25 mouse cellular contexts compared by ENCODE assay signal in the genomic region with DNA sequence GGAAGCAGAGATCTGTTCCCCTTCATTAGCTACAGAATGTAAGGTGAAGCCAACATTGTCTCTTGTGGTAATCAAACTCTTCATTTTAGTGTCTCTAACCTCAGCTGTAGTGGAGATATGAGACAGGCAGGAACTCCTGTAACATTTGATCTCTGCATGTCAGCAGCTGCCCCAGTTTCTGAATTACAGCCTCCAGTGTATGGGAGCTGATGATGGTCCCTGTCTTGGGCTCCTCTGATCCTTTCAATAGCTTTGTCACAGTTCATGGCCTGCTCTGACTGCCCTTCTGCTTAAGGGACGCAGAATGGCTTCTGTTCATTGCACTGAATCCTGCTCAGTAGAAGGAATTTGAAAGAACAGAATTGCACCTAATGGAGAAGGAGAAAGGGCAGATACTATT.
A peak's percentile ranks its signal among the peaks of the same experiment; 100 is the strongest.
DNase-seq lines count a peak whose midpoint lies in the region; ATAC-seq and TF ChIP-seq lines count a peak whose summit lies in the region.
"Had no signal": no experiment of that assay in that cellular context is flagged by ENCODE, and none has a peak within 500 bp of the region (broad histone marks: within the 10 kb centered on the region; RNA-seq: fewer than 3 reads in every experiment).

No protein-coding gene starts in this region.

- no peak overlapping the region for H3K9ac ChIP-seq in kidney, embryonic 16.5 days (replicated peaks; ENCODE audit: low read length)
- no peak overlapping the region for H3K9ac ChIP-seq in midbrain, embryonic 11.5 days (ENCODE audit: low read length)
- no peak overlapping the region for H3K9ac ChIP-seq in midbrain, embryonic 14.5 days (replicated peaks; ENCODE audit: low read length)
- H3K9ac ChIP-seq: embryonic facial prominence, embryonic 13.5 days; embryonic facial prominence, embryonic 15.5 days; forebrain, embryonic 12.5 days had no signal

- no peak for TF ChIP-seq CTCF in brain, embryonic 14.5 days (IDR thresholded peaks at IDR 0.05; ENCODE audit: borderline replicate concordance, extremely low read depth, insufficient read depth, insufficient read length)

- H3K9me3 ChIP-seq in kidney, embryonic 16.5 days (ENCODE audit: low read length), result no peaks in the 10 kb centered on the region
- no peaks in the 10 kb centered on the region for H3K9me3 ChIP-seq in midbrain, embryonic 11.5 days (ENCODE audit: control insufficient read depth, low read length)
- H3K9me3 ChIP-seq in midbrain, embryonic 14.5 days (ENCODE audit: control insufficient read depth, low read length), result no peaks in the 10 kb centered on the region
- H3K9me3 ChIP-seq: embryonic facial prominence, embryonic 13.5 days; embryonic facial prominence, embryonic 15.5 days; forebrain, embryonic 10.5 days; forebrain, embryonic 12.5 days had no signal

- no peak overlapping the region for H3K4me3 ChIP-seq in kidney, embryonic 16.5 days (ENCODE audit: low read length)
- no peak overlapping the region for H3K4me3 ChIP-seq in midbrain, embryonic 11.5 days (ENCODE audit: low read depth, low read length)
- H3K4me3 ChIP-seq in midbrain, embryonic 14.5 days (replicated peaks; ENCODE audit: low read depth, low read length), result no peak overlapping the region
- H3K4me3 ChIP-seq: embryonic facial prominence, embryonic 13.5 days; embryonic facial prominence, embryonic 15.5 days; erythroblast, embryonic 14.5 days; forebrain, embryonic 10.5 days; forebrain, embryonic 12.5 days had no signal

- no peaks in the 10 kb centered on the region for H3K4me1 ChIP-seq in kidney, embryonic 16.5 days (ENCODE audit: insufficient read depth, low read length)
- no peaks in the 10 kb centered on the region for H3K4me1 ChIP-seq in midbrain, embryonic 11.5 days (ENCODE audit: control insufficient read depth, insufficient read depth, low read length)
- H3K4me1 ChIP-seq in midbrain, embryonic 14.5 days (ENCODE audit: control insufficient read depth, insufficient read depth, low read length), result no peaks in the 10 kb centered on the region
- H3K4me1 ChIP-seq: embryonic facial prominence, embryonic 13.5 days; embryonic facial prominence, embryonic 15.5 days; forebrain, embryonic 12.5 days had no signal

- TF ChIP-seq POLR2A in brain, embryonic 14.5 days (IDR thresholded peaks at IDR 0.05; ENCODE audit: borderline replicate concordance, extremely low read depth, insufficient read depth, insufficient read length, poor library complexity, severe bottlenecking), result no peak

- no peak overlapping the region for H3K27ac ChIP-seq in kidney, embryonic 16.5 days (ENCODE audit: low read length)
- no peak overlapping the region for H3K27ac ChIP-seq in midbrain, embryonic 11.5 days (ENCODE audit: low read depth, low read length)
- H3K27ac ChIP-seq in midbrain, embryonic 14.5 days (replicated peaks; ENCODE audit: low read depth, low read length), result no peak overlapping the region
- H3K27ac ChIP-seq: embryonic facial prominence, embryonic 13.5 days; embryonic facial prominence, embryonic 15.5 days; forebrain, embryonic 10.5 days; forebrain, embryonic 12.5 days had no signal

- DNase-seq in kidney, adult 11 months, result no peak
- DNase-seq in midbrain, embryonic 11.5 days (ENCODE audit: low spot score, missing footprints), result no peak
- no peak for DNase-seq in midbrain, embryonic 14.5 days
- DNase-seq in brain, embryonic 14.5 days (ENCODE audit: low read depth), result peak; percentile 20
- no peak for DNase-seq in thymus, postnatal 10 days (ENCODE audit: low spot score in 2 of 2)
- DNase-seq: adrenal gland, adult 8-10 months; adrenal gland, postnatal 14 days; adrenal gland, postnatal 36 days; cerebellum, adult 11 months; cerebellum, adult 18-20 months; cerebellum, adult 8-10 months; cerebellum, adult 9-11 months; cerebellum, postnatal 14 days; cerebellum, postnatal 36 days; embryo, embryonic 11 days had no signal

- 23% methylated on average over 1 of the region's 1 CpGs for WGBS in kidney, embryonic 16.5 days
- 13% methylated on average over 1 of the region's 1 CpGs for WGBS in midbrain, embryonic 11.5 days
- 9% methylated on average over 1 of the region's 1 CpGs for WGBS in midbrain, embryonic 14.5 days

- 0 out of 2 replicates have a peak, but pooled peaks have one; percentile 51 for ATAC-seq in kidney, embryonic 16.5 days (ENCODE audit: low FRiP score, low TSS enrichment)
- 0 out of 2 replicates have a peak, but pooled peaks have one; percentile 54 for ATAC-seq in midbrain, embryonic 11.5 days (ENCODE audit: low FRiP score)
- no peak for ATAC-seq in midbrain, embryonic 14.5 days (ENCODE audit: low FRiP score, low TSS enrichment)
- ATAC-seq: activated CD4-positive, CD25-positive, alpha-beta regulatory T cell, adult 4 months; forebrain, embryonic 14.5 days; forebrain, embryonic 16.5 days; Patski had no signal

- H3K27me3 ChIP-seq in kidney, embryonic 16.5 days (ENCODE audit: insufficient read depth, low read length), result no peaks in the 10 kb centered on the region
- no peaks in the 10 kb centered on the region for H3K27me3 ChIP-seq in midbrain, embryonic 11.5 days (ENCODE audit: control insufficient read depth, insufficient read depth, low read length)
- no peaks in the 10 kb centered on the region for H3K27me3 ChIP-seq in midbrain, embryonic 14.5 days (ENCODE audit: control insufficient read depth, insufficient read depth, low read length)
- H3K27me3 ChIP-seq: embryonic facial prominence, embryonic 13.5 days; embryonic facial prominence, embryonic 15.5 days; forebrain, embryonic 12.5 days had no signal

- no peaks in the 10 kb centered on the region for H3K36me3 ChIP-seq in kidney, embryonic 16.5 days (ENCODE audit: insufficient read depth, low read length)
- no peaks in the 10 kb centered on the region for H3K36me3 ChIP-seq in midbrain, embryonic 11.5 days (ENCODE audit: control insufficient read depth, insufficient read depth, low read length)
- H3K36me3 ChIP-seq in midbrain, embryonic 14.5 days (ENCODE audit: control insufficient read depth, insufficient read depth, low read length), result no peaks in the 10 kb centered on the region
- H3K36me3 ChIP-seq: embryonic facial prominence, embryonic 13.5 days; embryonic facial prominence, embryonic 15.5 days; forebrain, embryonic 10.5 days; forebrain, embryonic 12.5 days had no signal

- no peak overlapping the region for H3K4me2 ChIP-seq in kidney, embryonic 16.5 days (replicated peaks; ENCODE audit: low read depth, low read length)
- no peak overlapping the region for H3K4me2 ChIP-seq in midbrain, embryonic 11.5 days
- no peak overlapping the region for H3K4me2 ChIP-seq in midbrain, embryonic 14.5 days (ENCODE audit: low read length)
- H3K4me2 ChIP-seq: embryonic facial prominence, embryonic 13.5 days; embryonic facial prominence, embryonic 15.5 days; forebrain, embryonic 12.5 days had no signal
